Mouse (Mus musculus): ENCODE data around the gene Alox5ap. TPM values are rescaled to one million over a fixed set of nuclear protein-coding genes. Genes with fewer than 3 reads are reported as not detected.

Gene Alox5ap
- polyA plus RNA-seq, 1 experiment from 2014 or later, result 11.1 TPM

DNA sequence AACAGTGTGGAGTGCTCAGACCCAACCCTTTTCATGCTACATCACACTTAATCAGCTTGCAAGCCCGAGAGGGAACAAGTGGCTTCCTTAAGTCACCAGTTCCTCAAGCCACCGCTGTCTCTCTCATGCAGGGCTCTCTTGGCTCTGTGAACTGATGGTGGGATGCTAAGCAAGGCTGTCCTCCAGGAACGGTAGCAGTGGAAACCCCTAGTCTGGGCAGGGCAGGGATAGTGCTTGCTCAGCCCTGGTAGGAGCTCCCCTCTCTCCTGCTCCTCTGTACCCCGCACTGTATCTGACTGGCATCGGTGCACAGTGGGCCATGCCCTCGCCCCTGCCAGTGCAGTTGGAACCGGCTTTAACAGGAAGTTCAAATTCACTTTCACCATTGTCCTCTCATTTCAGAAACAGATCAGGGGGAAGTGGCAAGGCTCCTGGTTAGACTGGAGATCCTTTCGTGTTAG lies 2.2 kb downstream of the Alox5ap start:
- Histone ChIP-seq H3K4me3 (no peak overlapping the region), H3K4me2 (no peak overlapping the region), H3K27me3 (replicated peaks) (no peaks in the 10 kb centered on the region), H3K4me1 (no peaks in the 10 kb centered on the region), H3K27ac (no peak overlapping the region), H3K9me3 (no peaks in the 10 kb centered on the region), H3K9ac (no peak overlapping the region), H3K36me3 (replicated peaks) (no peaks in the 10 kb centered on the region)
- 87% methylated on average over 8 of the region's 8 CpGs for WGBS
- no peak for ATAC-seq (replicated peaks)

DNA sequence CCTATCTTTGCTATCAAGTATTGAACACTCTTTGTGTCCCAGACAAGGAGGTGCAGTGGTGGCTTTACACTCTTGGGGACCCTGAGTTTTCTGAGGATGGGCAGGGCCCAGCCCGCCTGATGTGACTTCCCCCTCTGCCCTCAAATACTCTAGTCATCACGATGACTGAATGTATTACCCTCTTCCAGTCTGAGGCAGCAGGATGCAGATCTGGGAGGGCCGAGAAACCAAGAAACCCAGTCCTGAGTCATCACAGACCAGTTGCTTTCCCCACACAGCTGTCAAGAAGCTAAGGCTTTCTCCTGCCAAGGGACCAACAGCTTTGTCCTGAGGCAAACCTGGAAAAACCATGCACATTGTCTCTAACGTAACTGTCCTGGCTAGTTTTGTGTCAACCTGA lies 2.9 kb downstream of the Alox5ap start:
- Histone ChIP-seq H3K9me3 (no peaks in the 10 kb centered on the region), H3K27me3 (replicated peaks) (no peaks in the 10 kb centered on the region), H3K4me2 (no peak overlapping the region), H3K4me3 (no peak overlapping the region), H3K27ac (no peak overlapping the region), H3K4me1 (no peaks in the 10 kb centered on the region), H3K9ac (no peak overlapping the region), H3K36me3 (replicated peaks) (no peaks in the 10 kb centered on the region)
- WGBS, result 77% methylated on average over 4 of the region's 4 CpGs
- no peak for ATAC-seq (replicated peaks)

DNA sequence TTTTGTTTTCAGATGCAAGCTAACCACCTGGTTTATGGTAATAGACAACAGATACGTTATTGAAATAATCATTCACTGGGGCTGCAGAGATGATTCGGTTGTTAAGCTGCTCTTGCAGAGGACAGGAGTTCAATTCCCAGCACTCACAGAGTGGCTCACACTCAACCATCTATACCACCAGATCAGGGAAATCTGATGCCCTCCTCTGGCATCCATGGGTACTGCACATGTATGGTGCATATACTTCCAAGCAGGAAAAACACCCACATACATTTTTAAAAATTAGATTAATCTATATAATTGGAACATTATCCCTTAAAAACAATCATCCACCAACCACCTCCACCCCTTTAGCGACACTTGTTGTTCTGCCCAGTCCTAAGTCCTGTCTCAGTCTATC lies 6.7 kb downstream of the Alox5ap start:
- Histone ChIP-seq H3K4me3 (no peak overlapping the region), H3K36me3 (replicated peaks) (no peaks in the 10 kb centered on the region), H3K27me3 (replicated peaks) (no peaks in the 10 kb centered on the region), H3K9ac (no peak overlapping the region), H3K4me1 (no peaks in the 10 kb centered on the region), H3K9me3 (no peaks in the 10 kb centered on the region), H3K27ac (no peak overlapping the region), H3K4me2 (no peak overlapping the region)
- 94% methylated on average over 3 of the region's 3 CpGs for WGBS
- no peak for ATAC-seq (replicated peaks)

DNA sequence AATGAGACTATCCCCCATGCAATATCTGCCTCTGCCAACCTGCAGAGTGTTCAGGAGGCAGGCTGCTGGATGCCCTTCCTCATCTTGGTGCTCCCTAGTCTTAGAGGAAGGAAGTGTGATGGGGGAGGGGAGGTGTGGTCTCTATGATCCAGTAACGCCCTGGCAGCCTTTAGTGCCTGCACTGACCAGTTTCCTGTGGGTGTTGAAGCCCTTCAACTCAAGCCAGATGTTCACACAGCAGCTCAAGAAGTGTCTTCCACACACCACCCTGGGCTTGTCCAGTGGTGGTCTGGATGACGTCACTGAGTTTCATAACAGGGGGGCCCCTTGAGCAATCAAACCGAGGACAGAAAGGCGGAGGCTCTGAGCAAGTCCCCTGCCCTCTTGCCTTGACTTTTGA lies 8.0 kb downstream of the Alox5ap start:
- Histone ChIP-seq H3K4me2 (no peak overlapping the region), H3K4me3 (no peak overlapping the region), H3K4me1 (no peaks in the 10 kb centered on the region), H3K9me3 (no peaks in the 10 kb centered on the region), H3K9ac (no peak overlapping the region), H3K36me3 (replicated peaks) (no peaks in the 10 kb centered on the region), H3K27me3 (replicated peaks) (no peaks in the 10 kb centered on the region), H3K27ac (no peak overlapping the region)
- 90% methylated on average over 4 of the region's 4 CpGs for WGBS
- no peak for ATAC-seq (replicated peaks)

DNA sequence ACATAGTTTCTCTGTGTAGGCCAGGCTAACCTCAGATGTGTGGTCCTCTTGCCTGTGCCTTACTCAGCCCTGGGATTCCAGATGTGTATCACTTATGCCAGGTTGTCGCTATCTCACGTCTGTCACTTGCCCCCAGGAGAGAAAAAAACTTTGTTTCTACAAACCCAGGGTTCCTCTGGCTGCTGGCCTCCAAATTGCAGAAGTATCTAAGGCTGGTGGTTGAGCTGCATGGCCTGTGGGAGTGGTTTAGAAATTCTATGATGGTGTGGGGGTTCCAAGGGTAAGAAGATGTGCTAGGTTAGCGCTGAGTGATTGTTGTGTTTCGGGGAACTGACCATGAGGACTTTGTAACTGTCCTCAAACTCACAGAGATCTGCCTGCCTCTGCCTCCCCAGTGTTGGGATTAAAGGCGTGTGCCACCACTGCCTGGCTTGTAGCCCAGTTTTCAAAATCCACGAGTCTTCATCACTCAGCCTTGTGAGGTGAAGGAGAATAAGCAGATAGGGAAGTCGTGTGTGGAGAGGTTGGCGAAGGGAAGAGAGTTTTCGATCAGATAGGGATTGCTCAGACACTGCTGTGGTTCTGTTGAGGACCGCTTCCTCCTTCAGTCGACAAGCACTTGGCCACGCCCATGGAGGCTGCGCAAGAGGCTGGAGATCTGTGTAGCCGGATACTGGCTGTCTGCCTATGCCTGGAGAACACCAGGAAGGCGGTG lies 10.0 kb downstream of the Alox5ap start:
- Histone ChIP-seq H3K27me3 (replicated peaks) (no peaks in the 10 kb centered on the region), H3K4me2 (no peak overlapping the region), H3K9me3 (no peaks in the 10 kb centered on the region), H3K9ac (no peak overlapping the region), H3K4me3 (no peak overlapping the region), H3K36me3 (replicated peaks) (no peaks in the 10 kb centered on the region), H3K27ac (no peak overlapping the region), H3K4me1 (peaks cover 7% of the 10 kb centered on the region; the same call in 1 of the 2 replicates)
- 87% methylated on average over 15 of the region's 15 CpGs for whole genome bisulfite sequencing
- no peak for ATAC-seq (replicated peaks)

DNA sequence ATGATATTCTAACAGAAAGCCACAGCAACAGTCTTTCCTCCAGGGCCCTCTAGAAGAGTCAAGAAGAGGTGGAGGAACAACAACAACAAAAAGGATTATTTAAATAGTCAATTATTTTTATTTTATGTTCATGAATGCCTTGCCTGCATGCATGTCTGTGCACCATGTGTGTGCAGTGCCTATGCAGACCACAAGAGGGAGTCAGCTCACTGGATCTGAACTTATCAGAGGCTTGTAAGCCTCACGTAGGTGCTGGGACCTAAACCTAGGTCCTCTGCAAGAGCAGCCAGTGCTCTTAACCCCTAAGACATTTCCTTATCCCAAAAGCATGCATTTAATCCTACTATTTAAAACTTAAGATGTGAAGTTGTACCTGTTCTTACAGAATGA lies 10.5 kb downstream of the Alox5ap start:
- Histone ChIP-seq H3K4me3 (no peak overlapping the region), H3K4me1 (peaks cover 10% of the 10 kb centered on the region; the same call in 1 of the 2 replicates), H3K27ac (no peak overlapping the region), H3K4me2 (no peak overlapping the region), H3K27me3 (replicated peaks) (no peaks in the 10 kb centered on the region), H3K9ac (no peak overlapping the region), H3K9me3 (no peaks in the 10 kb centered on the region), H3K36me3 (replicated peaks) (no peaks in the 10 kb centered on the region)
- ATAC-seq (replicated peaks), result no peak
- 85% methylated on average over 1 of the region's 1 CpGs for WGBS

DNA sequence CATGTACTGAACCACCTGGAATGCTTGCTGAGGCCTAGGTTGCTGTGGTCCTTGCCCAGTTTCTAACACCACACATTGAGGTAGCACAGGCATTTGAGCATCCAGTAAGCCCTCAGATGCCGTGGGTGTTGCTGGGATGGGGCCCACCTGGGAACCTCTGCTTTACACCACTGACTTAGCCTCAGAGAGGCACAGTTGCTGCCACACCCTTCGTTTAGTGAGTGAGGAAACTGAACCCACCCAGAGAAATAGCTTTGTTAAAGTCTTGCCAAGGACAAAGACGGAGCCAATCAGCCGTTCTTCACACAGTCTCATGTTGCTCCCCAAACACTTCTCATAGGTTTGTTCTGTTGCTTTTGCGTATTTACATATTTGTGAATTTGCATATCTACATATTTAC lies 13.0 kb downstream of the Alox5ap start:
- Histone ChIP-seq H3K36me3 (replicated peaks) (no peaks in the 10 kb centered on the region), H3K9me3 (no peaks in the 10 kb centered on the region), H3K4me3 (no peak overlapping the region), H3K27me3 (replicated peaks) (no peaks in the 10 kb centered on the region), H3K9ac (no peak overlapping the region), H3K4me1 (peaks cover 10% of the 10 kb centered on the region; the same call in 1 of the 2 replicates), H3K4me2 (no peak overlapping the region), H3K27ac (no peak overlapping the region)
- ATAC-seq (replicated peaks), result no peak
- WGBS, result 77% methylated on average over 5 of the region's 5 CpGs

DNA sequence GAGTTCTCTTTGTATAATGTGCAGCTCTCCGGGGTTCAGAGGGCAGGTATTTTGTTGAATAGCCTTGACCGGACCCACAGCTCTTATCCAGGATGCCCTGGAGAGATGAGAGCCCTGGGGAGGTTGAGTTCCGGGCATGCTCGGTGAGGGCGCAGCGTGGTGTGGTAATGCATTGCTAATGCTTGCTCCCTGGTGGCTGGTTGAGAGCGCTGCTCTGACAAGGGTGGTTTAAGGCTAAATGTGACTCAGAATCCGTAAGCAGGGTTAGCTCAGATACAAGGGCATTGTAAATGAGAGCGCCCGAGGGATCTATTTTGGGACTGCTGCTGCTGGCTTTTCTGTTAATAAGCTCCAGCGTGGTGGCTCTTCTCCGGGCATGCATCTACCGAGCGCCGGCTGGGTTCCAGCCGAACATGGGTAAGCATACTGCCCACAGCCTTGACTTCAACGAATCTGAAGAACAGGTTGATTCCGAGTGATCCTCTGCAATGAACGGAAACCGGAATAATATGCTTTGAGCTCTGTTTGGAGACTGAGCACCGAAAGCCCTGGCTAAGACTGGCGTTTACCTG lies 14.8 kb downstream of the Alox5ap start:
- H3K36me3 ChIP-seq (replicated peaks), result no peaks in the 10 kb centered on the region
- H3K9ac ChIP-seq, result peak overlapping the region; percentile 28; the same call in 1 of the 2 replicates
- no peaks in the 10 kb centered on the region for H3K27me3 ChIP-seq (replicated peaks)
- H3K4me3 ChIP-seq, result peak overlapping the region; percentile 25
- H3K27ac ChIP-seq, result peak overlapping the region; percentile 74
- ATAC-seq (replicated peaks), result peak; percentile 78
- 22% methylated on average over 22 of the region's 22 CpGs for whole genome bisulfite sequencing
- H3K4me1 ChIP-seq, result peaks cover 10% of the 10 kb centered on the region; the same call in 1 of the 2 replicates
- no peaks in the 10 kb centered on the region for H3K9me3 ChIP-seq
- peak overlapping the region; percentile 45 for H3K4me2 ChIP-seq

DNA sequence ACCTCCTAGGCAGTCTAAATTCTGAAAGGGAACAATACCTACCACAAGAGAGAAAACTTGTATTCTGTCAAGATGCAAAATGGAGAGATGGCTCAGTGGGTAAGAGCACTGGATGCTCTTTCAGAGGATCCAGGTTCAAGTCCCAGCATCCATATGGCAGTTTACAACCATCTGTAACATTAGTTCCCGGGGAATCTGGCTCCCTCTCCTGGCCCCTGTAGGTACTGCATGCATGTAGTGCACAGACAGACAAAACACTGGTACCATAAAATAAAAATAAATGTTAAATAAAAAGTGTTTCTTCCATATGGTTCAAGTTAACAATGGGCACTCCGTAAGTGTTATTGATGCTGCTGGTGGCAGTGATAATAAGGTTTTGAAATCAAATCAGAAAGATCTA lies 18.4 kb downstream of the Alox5ap start:
- Histone ChIP-seq H3K36me3 (replicated peaks) (no peaks in the 10 kb centered on the region), H3K27ac (no peak overlapping the region), H3K27me3 (replicated peaks) (no peaks in the 10 kb centered on the region), H3K9ac (no peak overlapping the region), H3K4me2 (no peak overlapping the region), H3K4me3 (no peak overlapping the region), H3K9me3 (no peaks in the 10 kb centered on the region), H3K4me1 (peaks cover 20% of the 10 kb centered on the region)
- WGBS, result 86% methylated on average over 2 of the region's 2 CpGs
- ATAC-seq (replicated peaks), result no peak

DNA sequence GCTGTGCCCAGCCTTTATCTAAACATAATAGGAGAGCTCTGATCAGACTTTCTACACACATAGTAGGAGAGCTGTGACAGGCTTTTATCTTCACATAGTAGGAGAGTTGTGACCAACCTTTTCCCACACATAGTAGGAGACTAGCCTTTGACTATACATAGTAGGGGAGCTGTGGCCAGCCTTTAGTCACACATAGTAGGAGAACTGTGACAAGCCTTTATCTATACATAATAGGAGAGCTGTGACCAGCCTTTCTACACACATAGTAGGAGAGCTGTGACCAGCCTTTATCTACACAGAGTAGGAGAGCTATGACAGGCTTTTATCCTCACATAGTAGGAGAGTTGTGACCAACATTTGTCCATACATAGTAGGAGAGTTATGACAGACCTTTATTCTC lies 19.3 kb downstream of the Alox5ap start:
- Histone ChIP-seq H3K27me3 (replicated peaks) (no peaks in the 10 kb centered on the region), H3K4me3 (no peak overlapping the region), H3K27ac (no peak overlapping the region), H3K9me3 (no peaks in the 10 kb centered on the region), H3K9ac (no peak overlapping the region), H3K4me2 (no peak overlapping the region), H3K4me1 (peaks cover 20% of the 10 kb centered on the region), H3K36me3 (replicated peaks) (no peaks in the 10 kb centered on the region)
- ATAC-seq (replicated peaks), result no peak

DNA sequence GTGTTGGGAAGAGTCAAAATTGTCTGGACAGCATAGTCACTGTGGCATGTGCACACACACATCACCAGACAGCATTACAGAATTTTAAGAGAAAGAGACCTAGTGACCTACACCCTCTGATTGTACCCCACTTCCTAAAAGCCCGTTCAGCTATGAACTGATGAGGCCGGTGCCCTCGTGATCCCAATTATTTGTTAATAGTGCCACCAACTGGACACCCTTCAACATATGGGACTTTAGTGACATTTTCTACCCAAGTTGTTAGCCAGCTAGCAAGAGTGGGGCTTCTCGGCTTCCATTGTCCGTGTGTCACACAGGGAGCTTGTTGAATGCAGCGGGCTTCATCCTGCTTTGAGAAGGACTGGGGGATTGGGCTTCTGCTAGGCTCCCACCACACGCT lies 21.5 kb downstream of the Alox5ap start:
- 27% methylated on average over 7 of the region's 7 CpGs for WGBS
- ATAC-seq (replicated peaks), result no peak
- H3K27ac ChIP-seq, result no peak overlapping the region
- H3K4me3 ChIP-seq, result no peak overlapping the region
- no peak overlapping the region for H3K4me2 ChIP-seq
- no peak overlapping the region for H3K9ac ChIP-seq
- H3K27me3 ChIP-seq (replicated peaks), result no peaks in the 10 kb centered on the region
- no peaks in the 10 kb centered on the region for H3K36me3 ChIP-seq (replicated peaks)
- no peaks in the 10 kb centered on the region for H3K9me3 ChIP-seq
- peaks cover 10% of the 10 kb centered on the region for H3K4me1 ChIP-seq

DNA sequence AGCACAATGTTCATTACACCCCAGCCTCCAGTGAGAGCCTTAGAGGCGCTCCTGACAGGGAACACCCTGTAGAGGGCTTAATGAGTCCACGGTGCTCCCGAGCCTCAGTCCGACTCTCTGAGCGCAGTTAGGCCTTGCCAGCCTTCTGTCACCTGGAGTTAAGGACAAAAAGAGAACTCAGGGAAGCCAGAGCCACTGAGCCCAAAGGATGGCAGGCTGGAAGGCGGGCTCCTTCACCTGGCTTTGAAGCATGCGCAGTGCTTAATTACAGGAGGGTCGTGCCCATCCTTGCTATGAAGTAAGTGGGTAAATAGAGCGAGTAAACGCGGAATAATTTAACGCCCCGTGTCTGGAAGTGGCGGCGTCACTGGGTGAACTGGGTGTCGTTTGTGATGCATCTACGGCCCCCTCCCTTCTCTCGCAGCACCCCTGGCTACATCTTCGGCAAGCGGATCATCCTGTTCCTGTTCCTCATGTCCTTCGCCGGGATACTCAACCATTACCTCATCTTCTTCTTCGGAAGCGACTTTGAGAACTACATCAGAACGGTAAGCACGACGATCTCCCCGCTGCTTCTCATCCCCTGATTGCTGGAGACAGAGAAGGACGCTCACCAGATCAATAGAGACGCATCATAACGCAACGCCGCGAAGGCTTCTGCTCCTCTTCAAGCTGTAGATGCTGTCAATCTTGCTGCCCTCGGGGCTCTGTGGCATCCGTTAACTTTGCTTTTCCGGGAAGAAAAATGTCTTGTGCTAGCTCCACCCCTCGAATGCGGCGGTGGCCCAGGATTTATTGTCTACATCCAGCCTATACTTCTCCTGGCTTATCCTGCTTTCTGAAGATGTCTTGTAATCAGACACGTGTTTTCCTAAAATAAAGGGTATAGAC lies 22.8 kb downstream of the Alox5ap start:
- peak overlapping the region; percentile 35 for H3K9ac ChIP-seq
- H3K27me3 ChIP-seq (replicated peaks), result no peaks in the 10 kb centered on the region
- peak overlapping the region; percentile 36 for H3K4me3 ChIP-seq
- 17% methylated on average over 41 of the region's 41 CpGs for WGBS
- ATAC-seq (replicated peaks), result peak; percentile 66
- peak overlapping the region; percentile 60 for H3K4me2 ChIP-seq
- no peaks in the 10 kb centered on the region for H3K9me3 ChIP-seq
- H3K27ac ChIP-seq, result peak overlapping the region; percentile 59
- no peaks in the 10 kb centered on the region for H3K36me3 ChIP-seq (replicated peaks)
- H3K4me1 ChIP-seq, result peaks cover 10% of the 10 kb centered on the region
